Mouse (Mus musculus) liver, embryonic 18 days (tissue): ENCODE data around the gene Gap43. TPM values are rescaled to one million over a fixed set of nuclear protein-coding genes. Genes with fewer than 3 reads are reported as not detected.

ENCODE experiments used
- polyA plus RNA-seq: library from polyadenylated mRNA; depleted of rRNA; stranded (reverse); fragments of >200 nt; gene quantifications from 2 replicates; pipeline ENCODE4 v1.2.3, GENCODE M21; 2012; rRNA removed

The Gap43 gene
- 1.0 and 1.1 TPM in 2 replicates for polyA plus RNA-seq

GRCm38 (mm10) chr16:42340021-42340768 lies at the start of gene Gap43:
Gap43 (minus strand) TSS chr16:42340651.

